In the genomic region with DNA sequence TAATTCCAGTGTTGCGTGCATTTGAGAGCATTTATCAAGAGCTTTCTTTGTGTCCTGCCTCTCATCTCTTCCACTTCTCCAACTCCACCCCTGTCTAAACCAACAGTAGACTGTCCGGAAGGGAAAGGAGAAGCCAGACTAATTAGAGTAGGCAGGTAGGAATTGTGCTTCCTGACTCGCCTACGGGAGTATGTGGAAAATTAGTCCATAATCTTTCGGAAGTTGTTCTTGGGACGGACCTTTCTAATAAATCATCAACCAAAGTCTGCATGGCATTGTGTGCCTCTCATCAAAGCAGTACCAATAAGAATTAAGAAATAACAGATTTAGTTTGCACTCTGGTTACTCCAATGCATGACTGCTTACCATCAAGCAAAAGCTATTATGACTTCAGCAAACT, we compare ENCODE assay signal across 9 mouse cellular contexts. TPM values are rescaled to one million over a fixed set of nuclear protein-coding genes. Genes with fewer than 3 reads are reported as not detected.
A peak's percentile ranks its signal among the peaks of the same experiment; 100 is the strongest.
DNase-seq lines count a peak whose midpoint lies in the region; ATAC-seq and TF ChIP-seq lines count a peak whose summit lies in the region.
"Had no signal": no experiment of that assay in that cellular context is flagged by ENCODE, and none has a peak within 500 bp of the region (broad histone marks: within the 10 kb centered on the region; RNA-seq: fewer than 3 reads in every experiment).

No protein-coding gene starts in this region.

- H3K9ac ChIP-seq in lung, embryonic 14.5 days, result no peak overlapping the region
- peak overlapping the region; percentile 74; the same call in 1 of the 2 replicates for H3K9ac ChIP-seq in forebrain, embryonic 15.5 days (replicated peaks)
- H3K9ac ChIP-seq in limb, embryonic 11.5 days (ENCODE audit: low read length), result no peak overlapping the region
- peak overlapping the region; percentile 88; the same call in 1 of the 2 replicates for H3K9ac ChIP-seq in stomach, embryonic 14.5 days (replicated peaks; ENCODE audit: low read depth, low read length)

- no peaks in the 10 kb centered on the region for H3K4me1 ChIP-seq in lung, embryonic 14.5 days (ENCODE audit: insufficient read depth)
- H3K4me1 ChIP-seq in forebrain, embryonic 15.5 days, result peaks cover 31% of the 10 kb centered on the region
- peaks cover 8% of the 10 kb centered on the region; the same call in 1 of the 2 replicates for H3K4me1 ChIP-seq in limb, embryonic 11.5 days (ENCODE audit: control insufficient read depth, insufficient read depth, low read length)
- 0 out of 2 replicates have a peak, but pooled peaks cover 3% of the 10 kb centered on the region for H3K4me1 ChIP-seq in stomach, embryonic 14.5 days (ENCODE audit: control insufficient read depth, insufficient read depth, low read length)

- H3K27ac ChIP-seq in lung, embryonic 14.5 days (ENCODE audit: low read depth), result no peak overlapping the region; the same call in 1 of the 2 replicates
- no peak overlapping the region for H3K27ac ChIP-seq in forebrain, embryonic 15.5 days (replicated peaks)
- no peak overlapping the region for H3K27ac ChIP-seq in limb, embryonic 11.5 days (replicated peaks; ENCODE audit: low read depth, low read length)
- H3K27ac ChIP-seq in stomach, embryonic 14.5 days (ENCODE audit: low read length), result peak overlapping the region; percentile 93; the same call in 1 of the 2 replicates

- WGBS in lung, embryonic 14.5 days, result 69% methylated on average over 6 of the region's 6 CpGs
- 84% methylated on average over 6 of the region's 6 CpGs for WGBS in forebrain, embryonic 15.5 days
- WGBS in limb, embryonic 11.5 days, result 79% methylated on average over 6 of the region's 6 CpGs
- WGBS in stomach, embryonic 14.5 days, result 70% methylated on average over 6 of the region's 6 CpGs

- H3K27me3 ChIP-seq in lung, embryonic 14.5 days (ENCODE audit: insufficient read depth, low read length), result no peaks in the 10 kb centered on the region
- H3K27me3 ChIP-seq in forebrain, embryonic 15.5 days, result no peaks in the 10 kb centered on the region
- H3K27me3 ChIP-seq in limb, embryonic 11.5 days (ENCODE audit: control insufficient read depth, insufficient read depth, low read length), result no peaks in the 10 kb centered on the region
- no peaks in the 10 kb centered on the region for H3K27me3 ChIP-seq in stomach, embryonic 14.5 days (ENCODE audit: control insufficient read depth, insufficient read depth, low read length)

- TF ChIP-seq CTCF in lung, embryonic 14.5 days (IDR thresholded peaks at IDR 0.05; ENCODE audit: low read depth), result no peak

- H3K4me3 ChIP-seq in lung, embryonic 14.5 days (ENCODE audit: low read depth, low read length), result peak overlapping the region; percentile 88
- H3K4me3 ChIP-seq in forebrain, embryonic 15.5 days, result peak overlapping the region; percentile 76; the same call in 1 of the 2 replicates
- no peak overlapping the region for H3K4me3 ChIP-seq in limb, embryonic 11.5 days (ENCODE audit: low read depth, low read length)
- peak overlapping the region; percentile 90 for H3K4me3 ChIP-seq in stomach, embryonic 14.5 days (ENCODE audit: low read depth, low read length)

- no peaks in the 10 kb centered on the region for H3K9me3 ChIP-seq in lung, embryonic 14.5 days (ENCODE audit: low read depth, low read length)
- H3K9me3 ChIP-seq in forebrain, embryonic 15.5 days, result no peaks in the 10 kb centered on the region
- no peaks in the 10 kb centered on the region for H3K9me3 ChIP-seq in limb, embryonic 11.5 days (ENCODE audit: control insufficient read depth, low read length)
- H3K9me3 ChIP-seq in stomach, embryonic 14.5 days (ENCODE audit: control insufficient read depth, low read depth, low read length), result no peaks in the 10 kb centered on the region

- no peaks in the 10 kb centered on the region for H3K36me3 ChIP-seq in lung, embryonic 14.5 days (ENCODE audit: insufficient read depth)
- no peaks in the 10 kb centered on the region for H3K36me3 ChIP-seq in forebrain, embryonic 15.5 days
- H3K36me3 ChIP-seq in limb, embryonic 11.5 days (ENCODE audit: control insufficient read depth, insufficient read depth, low read length), result no peaks in the 10 kb centered on the region
- H3K36me3 ChIP-seq in stomach, embryonic 14.5 days (ENCODE audit: control insufficient read depth, insufficient read depth, low read length), result no peaks in the 10 kb centered on the region

- no peak for ATAC-seq in lung, embryonic 14.5 days (ENCODE audit: insufficient read depth)
- no peak for ATAC-seq in forebrain, embryonic 15.5 days (replicated peaks)
- ATAC-seq in limb, embryonic 11.5 days (ENCODE audit: insufficient number of reproducible peaks, low FRiP score, low TSS enrichment, low read depth), result no peak
- ATAC-seq in stomach, embryonic 14.5 days (ENCODE audit: insufficient number of reproducible peaks, insufficient read depth, low FRiP score, low read depth), result no peak
- ATAC-seq in cerebellum, adult (ENCODE audit: insufficient number of reproducible peaks, low FRiP score, low TSS enrichment), result no peak

- peak overlapping the region; percentile 89 for H3K4me2 ChIP-seq in lung, embryonic 14.5 days
- peak overlapping the region; percentile 61 for H3K4me2 ChIP-seq in forebrain, embryonic 15.5 days (replicated peaks)
- peak overlapping the region; percentile 73; the same call in 1 of the 2 replicates for H3K4me2 ChIP-seq in limb, embryonic 11.5 days (ENCODE audit: low read depth, severe bottlenecking)
- peak overlapping the region; percentile 69 for H3K4me2 ChIP-seq in stomach, embryonic 14.5 days (replicated peaks; ENCODE audit: low read depth, low read length)

- no peak for DNase-seq in lung, embryonic 14.5 days
- DNase-seq in lung, postnatal 10 days, result no peak
- DNase-seq in limb, embryonic 11.5 days (ENCODE audit: low spot score), result no peak
- no peak for DNase-seq in adrenal gland, adult 2 months
- no peak for DNase-seq in testis, postnatal 14 days (ENCODE audit: low spot score)

RNA-seq across cellular contexts. Expression of a gene that starts 1.1 kb away (rescaled TPM):
- polyA plus RNA-seq in lung, embryonic 14.5 days (2014; fragmentation: Nextera tagmentation; extraction: Ambion mirVana), result 19.5 and 22.6 TPM in 2 replicates
- polyA plus RNA-seq in forebrain, embryonic 15.5 days (2015; fragmentation: Nextera tagmentation; extraction: Ambion mirVana), result 23.3 and 23.7 TPM in 2 replicates
- 15.8 and 16.2 TPM in 2 replicates for polyA plus RNA-seq in limb, embryonic 11.5 days (2014; fragmentation: Nextera tagmentation; extraction: Ambion mirVana)
- polyA plus RNA-seq in stomach, embryonic 14.5 days (2014; fragmentation: Nextera tagmentation; extraction: Ambion mirVana), result 19.1 and 21.3 TPM in 2 replicates
- 10 to 100 TPM; 20.8 to 21.7 TPM for total RNA-seq in adrenal gland, adult 2 months (2021)
- 2.9 and 4.5 TPM in 2 replicates for polyA plus RNA-seq in adrenal gland, adult 2 months (2012; rRNA removed)

RNA-seq across cellular contexts. Expression of a gene that starts 5.8 kb away (rescaled TPM):
- polyA plus RNA-seq in lung, embryonic 14.5 days (2014; fragmentation: Nextera tagmentation; extraction: Ambion mirVana), result not detected in 2 replicates
- polyA plus RNA-seq in forebrain, embryonic 15.5 days (2015; fragmentation: Nextera tagmentation; extraction: Ambion mirVana), result not detected in 2 replicates
- polyA plus RNA-seq in limb, embryonic 11.5 days (2014; fragmentation: Nextera tagmentation; extraction: Ambion mirVana), result not detected in 2 replicates
- 53.3 and 57.8 TPM in 2 replicates for polyA plus RNA-seq in stomach, embryonic 14.5 days (2014; fragmentation: Nextera tagmentation; extraction: Ambion mirVana)
- total RNA-seq in adrenal gland, adult 2 months (2021), result under 1 TPM in 1 of 2 experiments, not detected in 1; 0.23 TPM
- polyA plus RNA-seq in adrenal gland, adult 2 months (2012; rRNA removed), result 0.38 and 0.39 TPM in 2 replicates
- polyA plus RNA-seq: large intestine, adult 2 months had no signal

RNA-seq across cellular contexts. Expression of a gene that starts 24.5 kb away (rescaled TPM):
- polyA plus RNA-seq in lung, embryonic 14.5 days (2014; fragmentation: Nextera tagmentation; extraction: Ambion mirVana), result not detected in 2 replicates
- polyA plus RNA-seq in forebrain, embryonic 15.5 days (2015; fragmentation: Nextera tagmentation; extraction: Ambion mirVana), result not detected in 2 replicates
- polyA plus RNA-seq in limb, embryonic 11.5 days (2014; fragmentation: Nextera tagmentation; extraction: Ambion mirVana), result not detected in 2 replicates
- polyA plus RNA-seq in stomach, embryonic 14.5 days (2014; fragmentation: Nextera tagmentation; extraction: Ambion mirVana), result not detected in 2 replicates
- total RNA-seq in adrenal gland, adult 2 months (2021), result not detected
- polyA plus RNA-seq in adrenal gland, adult 2 months (2012; rRNA removed), result not detected in 2 replicates
- polyA plus RNA-seq: large intestine, adult 2 months had no signal

RNA-seq across cellular contexts. Expression of a gene that starts 34.3 kb away (rescaled TPM):
- 11.6 and 13.1 TPM in 2 replicates for polyA plus RNA-seq in lung, embryonic 14.5 days (2014; fragmentation: Nextera tagmentation; extraction: Ambion mirVana)
- 18.5 and 19.2 TPM in 2 replicates for polyA plus RNA-seq in forebrain, embryonic 15.5 days (2015; fragmentation: Nextera tagmentation; extraction: Ambion mirVana)
- polyA plus RNA-seq in limb, embryonic 11.5 days (2014; fragmentation: Nextera tagmentation; extraction: Ambion mirVana), result 15.7 and 19.2 TPM in 2 replicates
- polyA plus RNA-seq in stomach, embryonic 14.5 days (2014; fragmentation: Nextera tagmentation; extraction: Ambion mirVana), result 16.6 and 17.2 TPM in 2 replicates
- 10 to 100 TPM; 46.0 to 62.7 TPM for total RNA-seq in adrenal gland, adult 2 months (2021)
- 33.4 and 34.5 TPM in 2 replicates for polyA plus RNA-seq in adrenal gland, adult 2 months (2012; rRNA removed)

Comparison
In these comparisons a context has a peak if more than half of its experiments do, and no peak if none do; other contexts are left out.
1. H3K9ac ChIP-seq: peak in forebrain, embryonic 15.5 days (single experiment) and stomach, embryonic 14.5 days (single experiment); none in lung, embryonic 14.5 days (single experiment) and limb, embryonic 11.5 days (single experiment).
2. RNA of a gene that starts 5.8 kb away (polyA plus RNA-seq): 53.3 to 57.8 TPM in stomach, embryonic 14.5 days; 0.38 to 0.39 TPM in adrenal gland, adult 2 months, not detected in limb, embryonic 11.5 days, not detected in lung, embryonic 14.5 days and not detected in forebrain, embryonic 15.5 days; every median in the first group is over 10 times any median in the second.
3. Peak in every context shown above with its lines, with median percentiles within 50 percentile points of each other: H3K4me2 ChIP-seq.